Mouse (Mus musculus) testis, postnatal 10 days (tissue): ENCODE results near the gene Fam229a.
"Not testable (repeated sequence)": the region's sequence is repeated elsewhere in the genome, so short reads cannot be mapped to it uniquely, and the experiment has no call there.

ENCODE experiments used
- DNase-seq: peaks from one replicate; pipeline ENCODE4 v3.0.0; 2021; ENCODE audit warnings: low spot score

Fam229a gene

GRCm38 (mm10) chr4:129490972-129491880 is at the start of gene Fam229a, which contains the start of gene Tssk3:
Fam229a (plus strand) TSS chr4:129491190.
Tssk3 (minus strand) TSS chr4:129491022.
- DNase-seq = peak; percentile 70

GRCm38 (mm10) chr4:129447360-129447759 is 43.6 kb upstream of the Fam229a start:
- no peak for DNase-seq

GRCm38 (mm10) chr4:129447778-129448563 is 43.0 kb upstream of the Fam229a start:
- no peak for DNase-seq

- DNase-seq = no peak
These were observed 42.3 kb upstream of the Fam229a start for GRCm38 (mm10) chr4:129448713-129449112.

- DNase-seq = no peak
These were observed 40.1 kb upstream of the Fam229a start for GRCm38 (mm10) chr4:129450851-129451250.

- DNase-seq = no peak
These were observed 39.4 kb upstream of the Fam229a start for GRCm38 (mm10) chr4:129451471-129452169.

GRCm38 (mm10) chr4:129455265-129455664 is 35.7 kb upstream of the Fam229a start:
- no peak for DNase-seq

- no peak for DNase-seq
These were observed 34.9 kb upstream of the Fam229a start for GRCm38 (mm10) chr4:129456126-129456525.

- DNase-seq = not testable (repeated sequence)
These were observed 33.7 kb upstream of the Fam229a start for GRCm38 (mm10) chr4:129457311-129457710.

- no peak for DNase-seq
These were observed 31.3 kb upstream of the Fam229a start for GRCm38 (mm10) chr4:129459726-129460125.

GRCm38 (mm10) chr4:129460827-129461182 is 30.2 kb upstream of the Fam229a start:
- DNase-seq = no peak

- peak; percentile 100 for DNase-seq
These were observed 29.6 kb upstream of the Fam229a start, which contains the start of gene Bsdc1 for GRCm38 (mm10) chr4:129461183-129461960. Bsdc1 (plus strand) TSS chr4:129461581.

- DNase-seq = no peak
These were observed 28.9 kb upstream of the Fam229a start for GRCm38 (mm10) chr4:129462118-129462517.

- DNase-seq = no peak
These were observed 27.6 kb upstream of the Fam229a start for GRCm38 (mm10) chr4:129463097-129464059.

GRCm38 (mm10) chr4:129464286-129464815 is 26.6 kb upstream of the Fam229a start:
- no peak for DNase-seq

GRCm38 (mm10) chr4:129476047-129476446 is 14.9 kb upstream of the Fam229a start:
- no peak for DNase-seq

GRCm38 (mm10) chr4:129479863-129480262 is 11.1 kb upstream of the Fam229a start:
- DNase-seq = no peak

GRCm38 (mm10) chr4:129481090-129481489 is 9.9 kb upstream of the Fam229a start:
- DNase-seq = no peak

- no peak for DNase-seq
These were observed 3.7 kb downstream of the Fam229a start for GRCm38 (mm10) chr4:129494681-129495080.
